Mouse (Mus musculus): Measurements from ENCODE around the gene Golt1a. TPM values are rescaled to one million over a fixed set of nuclear protein-coding genes. Genes with fewer than 3 reads are reported as not detected.
A peak's percentile ranks its signal among the peaks of the same experiment; 100 is the strongest.

Gene Golt1a
- polyA plus RNA-seq, 1 experiment, result not detected

DNA sequence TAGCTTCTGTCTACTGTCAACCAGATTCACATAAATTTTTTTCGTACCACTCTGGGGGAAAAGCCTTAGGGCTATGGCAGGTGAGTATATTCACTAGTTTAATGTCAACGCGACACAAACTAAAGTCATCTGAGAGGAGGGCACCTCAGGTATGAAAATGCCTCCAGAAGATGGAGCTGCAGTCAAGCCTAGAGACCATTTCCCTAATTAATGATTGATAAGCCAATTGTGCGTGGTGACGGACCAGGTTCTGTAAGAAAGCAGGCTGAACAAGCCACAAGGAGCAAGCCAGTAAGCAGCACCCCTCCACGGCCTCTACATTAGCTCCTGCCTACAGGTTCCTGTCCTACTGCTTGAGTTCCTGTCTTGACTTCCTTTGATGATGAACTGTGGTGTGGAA is 51.4 kb downstream of the Golt1a start:
- no peaks in the 10 kb centered on the region for H3K79me2 ChIP-seq (ENCODE audit: control insufficient read depth, insufficient read depth)
- H3K27me3 ChIP-seq (ENCODE audit: control insufficient read depth, insufficient read depth, insufficient read length), result peaks cover 82% of the 10 kb centered on the region
- H3K36me3 ChIP-seq (ENCODE audit: control insufficient read depth, insufficient read depth), result no peaks in the 10 kb centered on the region
- TF ChIP-seq MYOD1 (IDR thresholded peaks at IDR 0.05; ENCODE audit: control insufficient read depth, insufficient read length, low read depth), result no peak
- no peak for TF ChIP-seq MAX (IDR thresholded peaks at IDR 0.05)
- TF ChIP-seq MYOG (IDR thresholded peaks at IDR 0.05; ENCODE audit: control insufficient read depth, extremely low read depth, insufficient read length), result no peak
- no peak for TF ChIP-seq CTCF (IDR thresholded peaks at IDR 0.05; ENCODE audit: control insufficient read depth, insufficient read depth, insufficient read length)
- H3K79me3 ChIP-seq (ENCODE audit: low read depth), result no peaks in the 10 kb centered on the region
- H3K4me3 ChIP-seq (ENCODE audit: insufficient read depth, poor library complexity, severe bottlenecking), result no peak overlapping the region
- H3ac ChIP-seq (ENCODE audit: control insufficient read depth, insufficient read length, low read depth), result no peak overlapping the region

DNA sequence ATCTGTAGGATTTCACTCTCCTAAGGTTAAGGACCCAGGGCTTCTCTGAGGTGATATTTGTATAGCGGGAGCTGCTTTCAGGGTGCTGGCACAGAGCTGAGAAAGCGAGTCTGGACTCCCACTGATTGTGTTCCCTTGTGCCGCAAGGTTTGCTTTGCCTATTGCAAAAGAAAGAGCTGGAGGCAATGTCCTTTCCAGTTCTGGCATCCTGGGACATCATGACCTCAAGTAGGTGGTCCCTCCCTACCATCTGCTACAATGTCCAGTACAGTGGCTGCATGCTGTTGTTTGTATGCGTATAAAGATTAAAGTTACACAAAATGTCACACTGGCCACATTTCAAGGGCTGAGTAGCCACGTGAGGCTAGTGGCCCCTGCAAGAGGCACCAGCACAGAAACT is 52.5 kb downstream of the Golt1a start:
- H3K36me3 ChIP-seq (ENCODE audit: control insufficient read depth, insufficient read depth), result no peaks in the 10 kb centered on the region
- no peaks in the 10 kb centered on the region for H3K79me2 ChIP-seq (ENCODE audit: control insufficient read depth, insufficient read depth)
- H3K4me3 ChIP-seq (ENCODE audit: insufficient read depth, poor library complexity, severe bottlenecking), result no peak overlapping the region
- no peaks in the 10 kb centered on the region for H3K79me3 ChIP-seq (ENCODE audit: low read depth)
- TF ChIP-seq MYOD1 (IDR thresholded peaks at IDR 0.05; ENCODE audit: control insufficient read depth, insufficient read length, low read depth) (no peak), MAX (IDR thresholded peaks at IDR 0.05) (no peak), CEBPB (IDR thresholded peaks at IDR 0.05; ENCODE audit: low read depth) (no peak), FOSL1 (IDR thresholded peaks at IDR 0.05; ENCODE audit: insufficient read depth, low read length, poor library complexity, severe bottlenecking) (no peak), MYOG (IDR thresholded peaks at IDR 0.05; ENCODE audit: control insufficient read depth, extremely low read depth, insufficient read length) (no peak), CTCF (IDR thresholded peaks at IDR 0.05; ENCODE audit: control insufficient read depth, insufficient read depth, insufficient read length) (no peak), USF1 (IDR thresholded peaks at IDR 0.05; ENCODE audit: low read depth) (no peak)
- no peak overlapping the region for H3ac ChIP-seq (ENCODE audit: control insufficient read depth, insufficient read length, low read depth)
- H3K27me3 ChIP-seq (ENCODE audit: control insufficient read depth, insufficient read depth, insufficient read length), result peaks cover 82% of the 10 kb centered on the region

DNA sequence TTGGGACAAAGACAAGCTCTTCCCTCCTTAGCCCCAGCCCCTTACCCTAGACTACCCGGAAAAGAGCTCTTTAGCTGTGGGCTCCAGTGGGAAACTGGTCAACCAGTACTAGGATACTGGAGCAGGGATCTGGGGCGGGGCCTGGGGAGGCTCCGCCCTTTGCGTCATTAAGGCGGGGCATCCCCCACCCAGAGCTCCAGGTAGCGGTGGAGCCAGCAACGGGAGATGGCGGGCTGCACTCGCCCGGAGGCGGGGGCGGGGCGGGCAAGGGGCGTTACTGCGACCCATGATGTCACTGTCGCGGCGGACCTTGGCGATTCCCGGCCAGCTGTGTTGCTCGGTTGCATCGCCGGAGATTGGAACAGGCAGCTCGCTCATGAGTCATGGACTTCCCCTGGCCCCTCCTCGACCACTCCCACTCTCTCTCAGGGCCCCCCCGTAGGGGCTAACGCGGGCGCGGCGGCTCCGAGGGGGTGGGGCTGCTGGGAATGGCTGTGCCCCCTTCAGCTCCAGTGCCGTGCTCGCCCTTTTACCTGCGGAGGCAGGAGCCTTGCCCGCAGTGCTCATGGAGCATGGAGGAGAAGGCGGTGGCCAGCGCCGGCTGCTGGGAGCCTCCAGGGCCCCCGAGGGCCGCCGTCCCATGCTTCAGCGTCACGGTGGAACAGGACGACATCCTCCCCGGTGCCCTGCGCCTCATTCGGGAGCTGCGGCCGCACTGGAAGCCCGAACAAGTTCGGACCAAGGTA is 53.8 kb downstream of the Golt1a start, which contains the start of gene Etnk2:
Etnk2 (plus strand) TSS at position 297 of the 746 bp plus-strand sequence.
- Histone ChIP-seq H3K4me3 (ENCODE audit: insufficient read depth, poor library complexity, severe bottlenecking) (no peak within 1 kb of the TSS), H3K79me3 (ENCODE audit: low read depth) (no peaks in the 10 kb centered on the region), H3K79me2 (ENCODE audit: control insufficient read depth, insufficient read depth) (no peaks in the 10 kb centered on the region), H3K27me3 (ENCODE audit: control insufficient read depth, insufficient read depth, insufficient read length) (peaks cover 80% of the 10 kb centered on the region), H3ac (ENCODE audit: control insufficient read depth, insufficient read length, low read depth) (peak within 1 kb of the TSS; percentile 37), H3K36me3 (ENCODE audit: control insufficient read depth, insufficient read depth) (no peaks in the 10 kb centered on the region)
- TF ChIP-seq USF1 (IDR thresholded peaks at IDR 0.05; ENCODE audit: low read depth), result no peak
- no peak for TF ChIP-seq MAX (IDR thresholded peaks at IDR 0.05)
- no peak for TF ChIP-seq MYOG (IDR thresholded peaks at IDR 0.05; ENCODE audit: control insufficient read depth, extremely low read depth, insufficient read length)
- TF ChIP-seq CEBPB (IDR thresholded peaks at IDR 0.05; ENCODE audit: low read depth), result no peak
- TF ChIP-seq FOSL1 (IDR thresholded peaks at IDR 0.05; ENCODE audit: insufficient read depth, low read length, poor library complexity, severe bottlenecking), result no peak
- TF ChIP-seq CTCF (IDR thresholded peaks at IDR 0.05; ENCODE audit: control insufficient read depth, insufficient read depth, insufficient read length), result no peak
- no peak for TF ChIP-seq MYOD1 (IDR thresholded peaks at IDR 0.05; ENCODE audit: control insufficient read depth, insufficient read length, low read depth)

GRCm38 (mm10) chr1:133364022-133364630 is 54.5 kb downstream of the Golt1a start:
- peaks cover 80% of the 10 kb centered on the region for H3K27me3 ChIP-seq (ENCODE audit: control insufficient read depth, insufficient read depth, insufficient read length)
- no peaks in the 10 kb centered on the region for H3K36me3 ChIP-seq (ENCODE audit: control insufficient read depth, insufficient read depth)
- H3K4me3 ChIP-seq (ENCODE audit: insufficient read depth, poor library complexity, severe bottlenecking), result no peak overlapping the region
- TF ChIP-seq MAX (IDR thresholded peaks at IDR 0.05) (no peak), MYOG (IDR thresholded peaks at IDR 0.05; ENCODE audit: control insufficient read depth, extremely low read depth, insufficient read length) (no peak), CEBPB (IDR thresholded peaks at IDR 0.05; ENCODE audit: low read depth) (no peak), CTCF (IDR thresholded peaks at IDR 0.05; ENCODE audit: control insufficient read depth, insufficient read depth, insufficient read length) (no peak), MYOD1 (IDR thresholded peaks at IDR 0.05; ENCODE audit: control insufficient read depth, insufficient read length, low read depth) (no peak), USF1 (IDR thresholded peaks at IDR 0.05; ENCODE audit: low read depth) (no peak), FOSL1 (IDR thresholded peaks at IDR 0.05; ENCODE audit: insufficient read depth, low read length, poor library complexity, severe bottlenecking) (no peak)
- H3K79me3 ChIP-seq (ENCODE audit: low read depth), result no peaks in the 10 kb centered on the region
- no peaks in the 10 kb centered on the region for H3K79me2 ChIP-seq (ENCODE audit: control insufficient read depth, insufficient read depth)
- no peak overlapping the region for H3ac ChIP-seq (ENCODE audit: control insufficient read depth, insufficient read length, low read depth)

GRCm38 (mm10) chr1:133364890-133365289 is 55.3 kb downstream of the Golt1a start:
- Histone ChIP-seq H3K79me2 (ENCODE audit: control insufficient read depth, insufficient read depth) (no peaks in the 10 kb centered on the region), H3K4me3 (ENCODE audit: insufficient read depth, poor library complexity, severe bottlenecking) (no peak overlapping the region), H3ac (ENCODE audit: control insufficient read depth, insufficient read length, low read depth) (no peak overlapping the region), H3K36me3 (ENCODE audit: control insufficient read depth, insufficient read depth) (no peaks in the 10 kb centered on the region), H3K27me3 (ENCODE audit: control insufficient read depth, insufficient read depth, insufficient read length) (peaks cover 76% of the 10 kb centered on the region), H3K79me3 (ENCODE audit: low read depth) (no peaks in the 10 kb centered on the region)
- no peak for TF ChIP-seq FOSL1 (IDR thresholded peaks at IDR 0.05; ENCODE audit: insufficient read depth, low read length, poor library complexity, severe bottlenecking)
- no peak for TF ChIP-seq MYOD1 (IDR thresholded peaks at IDR 0.05; ENCODE audit: control insufficient read depth, insufficient read length, low read depth)
- TF ChIP-seq MYOG (IDR thresholded peaks at IDR 0.05; ENCODE audit: control insufficient read depth, extremely low read depth, insufficient read length), result no peak
- TF ChIP-seq USF1 (IDR thresholded peaks at IDR 0.05; ENCODE audit: low read depth), result no peak
- no peak for TF ChIP-seq CTCF (IDR thresholded peaks at IDR 0.05; ENCODE audit: control insufficient read depth, insufficient read depth, insufficient read length)
- no peak for TF ChIP-seq MAX (IDR thresholded peaks at IDR 0.05)
- TF ChIP-seq CEBPB (IDR thresholded peaks at IDR 0.05; ENCODE audit: low read depth), result no peak
